Mouse (Mus musculus): ENCODE measurements at regions not wholly inside any gene's neighbourhood (a gene's known extent, or its start where the extent isn't known, plus 50 kb on each side); places are given as distances from the start of the nearest gene placed in this dataset.
A peak's percentile ranks its signal among the peaks of the same experiment; 100 is the strongest.

DNA sequence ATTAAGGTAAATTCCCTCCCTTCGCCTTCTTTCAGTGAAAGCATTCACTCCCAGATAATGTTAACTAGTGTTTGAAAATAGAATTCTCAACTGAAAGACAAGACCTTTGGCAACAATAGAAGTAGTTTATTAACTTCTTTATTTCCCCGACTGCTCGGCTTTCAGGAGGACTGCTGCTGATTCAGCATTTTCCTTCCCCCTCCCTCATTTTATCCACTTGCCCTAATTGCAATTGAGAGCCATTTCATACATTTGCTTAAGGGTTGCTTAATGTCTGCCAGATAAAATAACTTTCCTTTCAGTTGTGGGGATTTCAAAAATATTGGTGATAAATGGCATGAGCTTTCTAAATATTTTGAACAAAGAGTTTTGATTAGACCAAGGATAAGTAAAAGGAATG lies 744.5 kb downstream of the Brinp3 start:
- no peak for DNase-seq (ENCODE audit: low spot score)

DNA sequence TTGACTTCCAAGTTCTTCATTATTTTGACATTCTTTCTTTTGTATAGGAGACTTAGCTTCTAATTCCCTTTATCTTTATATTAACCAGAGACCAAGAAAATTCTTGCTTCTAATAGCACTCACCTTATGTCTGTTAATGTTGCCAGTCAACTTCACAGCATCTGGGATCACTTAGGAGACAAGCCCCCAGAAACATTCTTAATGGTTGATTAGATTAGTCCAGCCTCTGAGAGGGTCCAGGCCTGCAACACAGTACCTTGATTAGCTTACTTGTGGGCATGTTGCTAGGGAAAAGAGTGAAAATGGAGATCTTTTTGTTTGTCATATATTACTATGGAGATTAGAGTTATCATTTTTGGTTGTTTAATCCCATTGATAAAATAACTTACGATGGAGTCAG lies 778.8 kb downstream of the Brinp3 start:
- DNase-seq (ENCODE audit: low spot score) = peak; percentile 21

DNA sequence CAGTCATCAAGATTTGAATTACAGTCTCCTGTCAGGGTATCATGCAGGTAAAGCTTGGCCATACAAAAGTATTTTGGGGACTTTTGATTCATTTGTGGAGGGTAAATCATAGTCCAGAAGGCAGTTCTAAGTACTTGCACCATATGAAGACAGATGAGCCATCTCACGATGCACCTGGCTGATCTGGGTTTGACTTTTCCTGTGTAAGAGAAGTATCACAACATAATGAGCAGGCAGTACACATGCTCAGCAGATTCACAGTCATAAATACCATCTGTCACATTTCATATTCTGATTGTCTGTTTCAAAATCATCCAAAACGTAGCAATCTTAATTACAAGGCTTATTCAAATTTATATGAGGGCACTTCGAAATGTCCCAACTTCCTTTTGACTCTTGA lies 796.6 kb downstream of the Brinp3 start:
- no peak for DNase-seq (ENCODE audit: low spot score)

DNA sequence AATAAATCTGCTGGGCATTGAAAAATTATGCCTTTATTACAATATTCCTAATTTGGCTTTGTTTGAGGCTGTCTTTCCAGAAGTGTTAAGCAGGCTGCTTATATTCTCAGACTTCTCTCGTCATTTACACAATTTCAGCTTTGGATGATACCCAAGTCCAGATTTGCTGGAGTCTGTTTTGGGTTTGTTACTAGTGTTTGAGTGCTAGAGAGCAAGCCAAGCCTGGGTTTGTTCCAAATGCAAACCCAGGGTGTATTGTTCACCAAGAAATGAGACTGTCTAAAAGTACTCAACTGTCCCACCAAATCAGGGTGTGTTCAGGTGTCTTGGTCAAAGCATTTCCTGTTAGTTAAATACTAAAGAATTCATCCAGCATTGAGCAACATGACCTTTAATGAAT lies 814.7 kb downstream of the Brinp3 start:
- no peak for DNase-seq (ENCODE audit: low spot score)

DNA sequence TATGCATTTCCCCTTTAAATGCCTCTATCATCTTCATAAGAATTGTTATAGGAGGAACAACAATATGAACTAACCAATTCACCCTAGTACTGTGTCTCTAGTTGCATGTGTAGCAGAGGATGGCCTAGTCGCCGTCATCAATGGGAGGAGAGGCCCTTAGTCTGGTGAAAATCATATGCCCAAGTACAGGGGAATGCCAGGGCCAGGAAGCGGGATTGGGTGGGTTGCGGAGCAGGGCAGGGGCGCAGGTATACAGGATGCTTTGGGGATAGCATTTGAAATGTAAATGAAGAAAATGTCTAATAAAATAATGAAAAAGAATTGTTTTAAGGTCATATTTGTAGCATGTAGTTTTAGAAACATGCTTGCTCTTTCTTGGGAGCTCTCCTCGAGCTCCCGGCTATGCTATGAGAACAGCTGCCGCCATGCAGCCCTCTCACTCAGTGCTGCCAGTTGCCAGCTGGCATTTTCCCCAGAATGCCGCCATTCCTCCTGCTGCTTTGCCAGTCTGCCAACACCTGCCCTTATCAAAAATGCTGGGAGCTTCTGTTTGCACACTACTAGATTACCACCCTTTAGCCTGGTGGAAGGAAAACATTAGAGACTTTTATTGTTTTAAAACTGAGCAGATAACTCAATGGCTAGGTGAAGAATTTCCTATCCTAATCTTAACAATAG lies 848.9 kb downstream of the Brinp3 start:
- DNase-seq (ENCODE audit: low spot score) = no peak

DNA sequence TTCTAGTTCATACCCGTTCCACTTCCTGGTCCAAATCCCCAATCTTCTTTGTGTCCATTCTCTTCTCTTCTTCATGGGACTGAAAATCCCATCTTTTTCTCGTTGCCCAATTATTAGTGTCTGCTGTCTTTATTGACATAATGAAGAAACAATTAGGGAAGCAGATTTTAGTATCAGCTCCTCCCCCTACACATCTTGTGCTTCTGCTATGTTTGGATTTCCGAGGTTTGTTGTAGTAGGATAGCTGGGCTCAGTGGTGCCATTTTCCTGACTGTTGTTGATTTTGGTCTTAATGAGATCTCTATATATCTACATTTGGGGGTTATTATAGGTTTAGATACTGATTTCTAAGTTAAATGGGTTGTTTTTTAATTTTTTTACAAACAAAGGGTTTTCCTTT lies 849.5 kb downstream of the Brinp3 start:
- DNase-seq (ENCODE audit: low spot score) = no peak

All from embryo, embryonic 10.5 days (tissue).